Mouse (Mus musculus) inflammation-experienced regulatory T-cells, adult 6 months (primary cell): ENCODE measurements around the gene Pirb. TPM values are rescaled to one million over a fixed set of nuclear protein-coding genes. Genes with fewer than 3 reads are reported as not detected.
A peak's percentile ranks its signal among the peaks of the same experiment; 100 is the strongest.

ENCODE experiments used
- ATAC-seq: one replicate; pipeline ENCODE4 v1.8.0; 2017
- polyA plus RNA-seq, 3 experiments: library from polyadenylated mRNA; unstranded; fragments of 100-300 nt; shearing (Covaris generic); gene quantifications; one replicate each; pipeline ENCODE4 v1.2.1; 2017

The Pirb gene
- polyA plus RNA-seq, 3 experiments from 2014 or later = 0.15 to 2.4 (median 0.33) TPM

GRCm38 (mm10) chr7:3692382-3692986 lies 27.7 kb downstream of the Pirb start, which contains the start of gene Tsen34:
TSS of gene Tsen34 (plus strand) at chr7:3692863.
- peak; percentile 1 for ATAC-seq

DNA sequence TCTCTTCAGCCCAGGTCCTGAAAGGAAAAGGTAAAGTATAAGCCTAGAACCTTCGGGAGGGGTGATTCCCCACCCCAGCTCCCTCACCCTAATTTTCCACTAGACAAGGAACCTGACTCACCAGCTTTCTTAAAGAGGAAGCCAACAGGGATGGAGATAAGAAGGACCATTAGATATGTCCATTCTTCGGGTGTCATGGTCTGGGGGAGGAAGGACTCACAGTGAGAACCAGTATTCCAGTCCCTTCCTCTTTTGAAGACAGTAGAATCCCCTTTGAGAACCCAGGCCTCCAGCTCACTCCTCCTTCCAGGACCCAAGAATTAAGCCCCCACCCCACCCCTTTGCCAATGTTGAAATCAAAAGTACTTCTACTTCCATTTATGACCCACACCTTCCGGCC lies 28.3 kb downstream of the Pirb start:
- ATAC-seq = no peak

- no peak for ATAC-seq
Observed at GRCm38 (mm10) chr7:3685400-3686187, 34.6 kb downstream of the Pirb start.

DNA sequence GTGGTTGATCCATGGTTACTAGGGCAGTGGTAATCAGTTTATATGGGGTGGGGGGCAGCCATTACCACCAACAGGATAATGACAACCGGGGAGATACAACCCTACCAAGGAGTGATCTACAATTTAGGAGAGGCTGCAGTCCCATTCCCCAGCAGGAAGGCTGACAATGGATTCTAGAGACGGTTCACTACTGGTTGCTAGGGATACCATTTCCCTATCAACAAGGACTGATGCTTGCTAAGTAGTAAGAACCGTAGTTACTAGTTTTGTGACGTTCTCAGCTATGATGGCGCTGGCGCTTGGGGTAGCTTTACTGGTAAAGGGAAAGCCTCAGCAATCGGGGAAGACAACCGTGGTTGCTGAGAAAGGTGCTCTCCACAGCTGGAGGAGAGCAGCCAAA lies 35.5 kb downstream of the Pirb start:
- ATAC-seq = no peak

DNA sequence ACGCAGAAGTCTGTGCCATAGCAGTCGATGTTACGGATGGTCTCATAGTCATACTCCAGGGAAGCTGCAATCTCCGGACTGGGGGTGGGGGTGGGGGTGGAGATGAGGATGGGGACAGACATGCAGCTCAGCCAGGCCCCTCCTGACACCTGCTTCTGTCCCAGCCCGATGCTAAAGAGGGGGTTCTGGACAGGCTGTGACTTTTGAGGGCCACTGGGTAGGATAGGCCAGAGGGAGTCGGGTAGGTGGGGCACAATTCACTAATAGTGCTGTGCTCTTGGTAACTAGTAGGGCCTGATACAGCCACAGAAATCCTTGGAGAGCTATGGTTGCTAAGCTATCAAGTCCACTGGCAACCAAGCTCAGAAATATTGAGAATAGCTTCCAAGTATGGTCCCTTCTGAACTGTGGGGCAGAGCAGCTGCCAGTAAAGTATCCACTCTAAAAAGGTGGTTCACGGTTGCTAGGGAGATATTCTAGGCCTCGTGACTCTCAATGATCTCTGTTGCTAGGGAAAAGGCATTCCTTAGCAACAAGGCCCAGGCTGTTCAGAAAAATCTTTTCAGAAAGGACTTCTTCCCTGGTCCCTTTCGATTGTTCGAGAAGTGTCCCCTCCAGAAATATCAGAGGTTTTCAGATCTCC lies 36.2 kb downstream of the Pirb start:
- no peak for ATAC-seq

GRCm38 (mm10) chr7:3677342-3677741 lies 42.8 kb downstream of the Pirb start, which contains the start of gene Tmc4:
TSS of gene Tmc4 (minus strand) at chr7:3677553.
- no peak for ATAC-seq

DNA sequence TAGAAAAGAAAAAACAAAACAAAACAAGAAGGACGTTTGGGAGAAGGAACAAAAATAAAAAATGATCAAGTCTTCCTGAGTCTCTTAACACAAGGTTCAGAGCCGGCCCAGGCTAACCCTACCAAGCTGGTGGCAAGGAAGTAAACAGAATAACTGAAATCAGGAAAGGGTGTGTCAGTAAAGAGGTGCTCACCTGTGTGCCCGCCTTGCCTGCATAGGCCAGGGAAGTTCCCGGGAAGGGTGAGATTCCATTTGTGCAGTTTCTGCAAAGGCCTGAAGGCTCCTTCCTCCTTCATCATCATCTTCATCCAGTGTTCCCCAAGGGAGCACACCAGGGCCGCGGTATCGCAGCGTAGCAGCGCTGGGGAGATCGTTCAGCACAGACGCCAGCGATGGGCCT lies 43.8 kb downstream of the Pirb start:
- ATAC-seq = no peak

DNA sequence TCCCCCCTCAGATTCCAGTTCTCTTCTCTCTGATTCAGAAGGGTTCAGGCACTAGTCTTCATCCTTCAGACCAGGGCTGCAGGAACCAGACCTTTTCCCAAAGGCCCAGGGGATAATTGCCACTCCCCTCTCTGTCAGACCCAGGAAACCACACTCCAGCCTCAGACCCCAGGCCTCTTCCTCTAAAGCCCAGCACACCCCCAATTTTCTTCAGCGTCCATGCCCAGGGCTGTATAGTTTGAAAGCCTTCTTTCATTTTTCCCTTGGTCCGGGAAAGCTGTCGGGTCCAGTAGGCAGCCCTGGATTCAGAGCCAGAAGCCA lies 45.0 kb downstream of the Pirb start:
- ATAC-seq = no peak

- peak; percentile 98 for ATAC-seq
Observed at GRCm38 (mm10) chr7:3674507-3675227, 45.5 kb downstream of the Pirb start.

GRCm38 (mm10) chr7:3666921-3667391 lies 53.2 kb downstream of the Pirb start:
- ATAC-seq = no peak

DNA sequence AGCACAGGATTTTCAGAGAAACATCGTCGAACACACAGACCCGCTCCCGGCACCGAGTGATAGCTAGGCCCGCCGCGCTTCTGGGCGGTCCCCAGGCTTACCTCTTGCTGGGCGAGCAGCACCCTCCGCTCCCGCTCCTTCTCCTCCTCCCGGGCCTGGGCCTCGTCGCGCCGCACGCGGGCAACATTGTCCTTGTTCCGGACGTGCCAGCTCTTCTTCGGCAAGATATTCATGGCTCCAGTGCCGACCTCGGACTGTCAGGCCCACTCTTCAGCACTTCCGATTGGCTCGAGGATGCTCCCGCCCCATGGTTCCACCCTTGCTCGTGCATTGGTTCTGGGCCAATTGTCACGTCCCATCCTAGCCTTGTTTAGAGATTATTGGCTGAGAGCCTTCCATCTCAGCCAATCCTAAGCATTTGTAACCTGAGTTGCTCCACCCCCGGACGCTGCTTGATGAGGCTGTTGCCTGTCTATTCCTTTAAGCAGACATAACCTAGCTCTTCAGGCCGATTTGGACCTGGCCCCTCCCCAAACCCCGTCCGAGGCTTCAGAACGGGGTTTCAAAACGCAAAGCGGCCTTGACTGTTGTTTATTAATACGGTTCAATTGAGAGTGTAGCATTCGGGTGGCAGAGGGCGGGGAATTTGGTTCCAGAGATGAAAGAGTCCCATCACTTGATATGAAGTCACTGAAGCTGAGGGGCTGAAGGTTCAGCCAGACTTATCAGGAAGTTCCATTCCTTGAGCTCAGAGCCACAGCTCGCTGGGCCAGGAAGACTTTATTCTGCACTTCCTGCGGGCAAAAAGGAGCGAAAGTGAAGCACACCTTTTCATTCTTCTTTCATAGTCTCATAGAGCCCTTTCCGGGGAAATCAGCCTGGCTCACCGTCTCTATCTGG lies 54.7 kb downstream of the Pirb start, which contains the start of gene Leng1:
Leng1 (minus strand) TSS at position 626 of the 900 bp plus-strand sequence.
- peak; percentile 97 for ATAC-seq

DNA sequence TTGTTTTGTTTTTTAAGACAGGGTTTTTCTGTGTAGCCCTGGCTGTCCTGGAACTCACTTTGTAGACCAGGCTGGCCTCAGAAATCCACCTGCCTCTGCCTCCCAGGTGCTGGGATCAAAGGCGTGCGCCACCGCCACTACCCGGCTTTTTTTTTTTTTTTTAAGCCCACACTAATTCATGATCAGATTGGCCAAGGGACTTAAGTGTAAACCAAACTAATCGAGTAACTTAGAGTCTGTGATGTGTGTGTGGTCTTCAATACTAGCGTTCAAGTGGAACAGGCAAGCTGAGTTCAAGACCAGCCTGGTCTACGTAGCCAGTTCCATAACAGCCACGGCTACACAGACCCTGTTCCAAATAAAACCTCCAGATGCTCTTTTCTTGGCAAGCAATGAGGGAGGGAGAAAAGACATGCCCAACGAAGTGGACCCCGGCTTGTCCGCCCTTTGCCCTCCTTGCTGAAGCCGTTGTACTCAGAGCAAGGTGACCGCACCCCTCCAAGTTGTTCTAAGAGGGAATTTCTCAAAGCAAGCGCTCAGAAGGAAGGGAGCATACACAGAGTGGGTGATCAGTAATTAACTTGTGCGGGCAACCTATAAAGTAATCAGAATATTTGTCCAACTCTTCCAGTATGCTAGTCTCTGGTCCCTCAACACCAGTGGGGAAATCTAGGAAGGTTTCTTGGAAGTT lies 55.5 kb downstream of the Pirb start:
- no peak for ATAC-seq

Other genes starting within 250 kb of the Pirb start
- gene Tarm1, start 217.8 kb downstream of the Pirb start, polyA plus RNA-seq = not detected
- gene Oscar, start 104.2 kb downstream of the Pirb start, polyA plus RNA-seq = not detected
- 100 to 1,000 TPM; 608 to 774 (median 726) TPM for gene Ndufa3, start 103.0 kb downstream of the Pirb start, polyA plus RNA-seq
- 10 to 100 TPM; 11.9 to 17.0 (median 15.0) TPM for gene Tfpt, start 90.5 kb downstream of the Pirb start, polyA plus RNA-seq
- gene Prpf31, start 90.4 kb downstream of the Pirb start, polyA plus RNA-seq = 100 to 1,000 TPM in 1 of 3 experiments, 10 to 100 TPM in 2; 82.2 to 102 (median 91.2) TPM
- gene Cnot3, start 75.1 kb downstream of the Pirb start, polyA plus RNA-seq = 10 to 100 TPM; 30.0 to 47.0 (median 45.2) TPM
- gene Leng1, start 54.6 kb downstream of the Pirb start, polyA plus RNA-seq = 1 to 10 TPM; 4.8 to 6.9 (median 6.0) TPM
- 10 to 100 TPM in 1 of 3 experiments, 1 to 10 TPM in 2; 5.5 to 14.4 (median 8.9) TPM for gene Tmc4, start 42.8 kb downstream of the Pirb start, polyA plus RNA-seq
- gene Tsen34, start 27.5 kb downstream of the Pirb start, polyA plus RNA-seq = 1 to 10 TPM; 7.0 to 9.4 (median 9.1) TPM
- gene Mboat7, start 26.9 kb downstream of the Pirb start, polyA plus RNA-seq = 10 to 100 TPM; 19.1 to 30.5 (median 20.5) TPM
- 1,000 to 10,000 TPM; 2,959 to 5,702 (median 4,871) TPM for gene Rps9, start 16.4 kb downstream of the Pirb start, polyA plus RNA-seq
- gene Gm15448, start 105.3 kb upstream of the Pirb start, polyA plus RNA-seq = not detected
- under 1 TPM in 1 of 3 experiments, not detected in 2; 0.62 TPM for gene Pira2, start 124.7 kb upstream of the Pirb start, polyA plus RNA-seq
- not detected for gene Gm14548, start 177.7 kb upstream of the Pirb start, polyA plus RNA-seq
- gene Lilra6, start 195.1 kb upstream of the Pirb start, polyA plus RNA-seq = not detected